Mouse (Mus musculus) intestine, embryonic 15.5 days (tissue): ENCODE results near the gene Smim24. TPM values are rescaled to one million over a fixed set of nuclear protein-coding genes. Genes with fewer than 3 reads are reported as not detected.

Experiments
- polyA plus RNA-seq: library from polyadenylated mRNA; unstranded; fragments of >200 nt; fragmentation: Nextera tagmentation; extraction: Ambion mirVana; gene quantifications from 2 replicates; pipeline ENCODE4 v1.2.1, GENCODE M21; 2015

Smim24 gene
- polyA plus RNA-seq, 1 experiment from 2014 or later = 235 TPM

Other genes with a start within 250 kb of the Smim24 start
- 47.2 and 58.4 TPM in 2 replicates for gene Pias4, start 225.1 kb upstream of the Smim24 start, polyA plus RNA-seq
- 515 and 540 TPM in 2 replicates for gene Eef2, start 216.4 kb upstream of the Smim24 start, polyA plus RNA-seq
- 56.6 and 62.7 TPM in 2 replicates for gene Dapk3, start 210.0 kb upstream of the Smim24 start, polyA plus RNA-seq
- gene 4930442H23Rik, start 209.2 kb upstream of the Smim24 start, polyA plus RNA-seq = 0.13 and 0.15 TPM in 2 replicates
- 0.14 TPM in 1 of 2 replicates, not detected in the other for gene Nmrk2, start 191.0 kb upstream of the Smim24 start, polyA plus RNA-seq
- gene Atcay, start 162.2 kb upstream of the Smim24 start, polyA plus RNA-seq = 1.7 TPM in 2 replicates
- 7.9 and 9.2 TPM in 2 replicates for gene Zfr2, start 159.9 kb upstream of the Smim24 start, polyA plus RNA-seq
- gene Matk, start 140.1 kb upstream of the Smim24 start, polyA plus RNA-seq = 2.2 and 2.4 TPM in 2 replicates
- 242 and 245 TPM in 2 replicates for gene Mrpl54, start 126.1 kb upstream of the Smim24 start, polyA plus RNA-seq
- 55.1 and 69.2 TPM in 2 replicates for gene Apba3, start 126.1 kb upstream of the Smim24 start, polyA plus RNA-seq
- gene Tjp3, start 101.5 kb upstream of the Smim24 start, polyA plus RNA-seq = 47.0 and 53.3 TPM in 2 replicates
- 41.2 and 42.7 TPM in 2 replicates for gene Pip5k1c, start 100.1 kb upstream of the Smim24 start, polyA plus RNA-seq
- 38.7 and 39.5 TPM in 2 replicates for gene Cactin, start 71.9 kb upstream of the Smim24 start, polyA plus RNA-seq
- gene Tbxa2r, start 64.3 kb upstream of the Smim24 start, polyA plus RNA-seq = 21.3 and 21.7 TPM in 2 replicates
- gene Gipc3, start 49.8 kb upstream of the Smim24 start, polyA plus RNA-seq = 0.06 TPM in 1 of 2 replicates, not detected in the other
- gene Hmg20b, start 42.6 kb upstream of the Smim24 start, polyA plus RNA-seq = 71.2 and 71.7 TPM in 2 replicates
- gene Mfsd12, start 35.6 kb upstream of the Smim24 start, polyA plus RNA-seq = 19.9 and 23.8 TPM in 2 replicates
- gene 4930404N11Rik, start 27.2 kb upstream of the Smim24 start, polyA plus RNA-seq = 1.0 and 2.2 TPM in 2 replicates
- 83.2 and 85.7 TPM in 2 replicates for gene Fzr1, start 14.5 kb upstream of the Smim24 start, polyA plus RNA-seq
- 89.2 and 100 TPM in 2 replicates for gene Dohh, start 8.6 kb upstream of the Smim24 start, polyA plus RNA-seq
- gene Gm48551, start 8.6 kb upstream of the Smim24 start, polyA plus RNA-seq = 2.8 and 3.6 TPM in 2 replicates
- 1.4 TPM in 1 of 2 replicates, not detected in the other for gene Gm48552, start 4.0 kb upstream of the Smim24 start, polyA plus RNA-seq
- gene Nfic, start 62.6 kb downstream of the Smim24 start, polyA plus RNA-seq = 52.8 and 56.0 TPM in 2 replicates
- 1.7 TPM in 2 replicates for gene Celf5, start 89.7 kb downstream of the Smim24 start, polyA plus RNA-seq
- gene Ncln, start 103.3 kb downstream of the Smim24 start, polyA plus RNA-seq = 98.5 and 118 TPM in 2 replicates
- 1.0 and 1.1 TPM in 2 replicates for gene S1pr4, start 107.1 kb downstream of the Smim24 start, polyA plus RNA-seq
- gene Gna15, start 131.2 kb downstream of the Smim24 start, polyA plus RNA-seq = 0.92 and 0.97 TPM in 2 replicates
- gene Gna11, start 152.1 kb downstream of the Smim24 start, polyA plus RNA-seq = 245 and 269 TPM in 2 replicates
- 743 and 808 TPM in 2 replicates for gene Aes, start 166.4 kb downstream of the Smim24 start, polyA plus RNA-seq
- gene Tle2, start 181.5 kb downstream of the Smim24 start, polyA plus RNA-seq = 14.5 and 17.8 TPM in 2 replicates
- 19.9 and 26.0 TPM in 2 replicates for gene Tle6, start 208.0 kb downstream of the Smim24 start, polyA plus RNA-seq
- 0.85 and 1.00 TPM in 2 replicates for gene BC025920, start 213.2 kb downstream of the Smim24 start, polyA plus RNA-seq
- gene Sirt6, start 234.7 kb downstream of the Smim24 start, polyA plus RNA-seq = 28.9 and 33.3 TPM in 2 replicates
- 8.4 and 9.8 TPM in 2 replicates for gene Ankrd24, start 235.5 kb downstream of the Smim24 start, polyA plus RNA-seq